Comparison of ENCODE assay signal across 8 mouse cellular contexts in the genomic region with DNA sequence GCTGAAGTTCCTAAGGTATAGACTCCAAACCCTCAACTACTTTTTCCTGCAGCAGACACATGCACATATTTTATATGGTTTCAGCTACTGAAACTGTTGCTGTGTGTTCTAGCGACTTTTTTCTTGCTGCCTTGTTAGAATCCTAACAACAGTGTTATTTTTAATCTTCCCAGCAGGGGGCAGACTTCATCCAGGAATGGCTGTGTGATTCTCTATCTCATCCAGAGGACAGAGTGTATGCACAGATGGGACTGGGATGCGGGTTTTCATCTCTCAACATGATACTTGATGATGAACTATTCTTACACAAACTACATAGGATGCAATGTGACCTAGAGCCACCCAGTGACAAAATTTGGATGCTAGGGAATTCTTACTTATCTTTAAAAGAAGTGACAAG. TPM values are rescaled to one million over a fixed set of nuclear protein-coding genes. Genes with fewer than 3 reads are reported as not detected.
DNase-seq lines count a peak whose midpoint lies in the region; ATAC-seq and TF ChIP-seq lines count a peak whose summit lies in the region.

No protein-coding gene starts in this region.

- TF ChIP-seq EP300 in MEL (IDR thresholded peaks at IDR 0.05; ENCODE audit: low read depth in 1 of 2, low read length in 2 of 2) = no peak

- no peaks in the 10 kb centered on the region for H3K27me3 ChIP-seq in MEL (ENCODE audit: control insufficient read depth in 1 of 2, insufficient read depth in 2 of 2, low read length in 2 of 2)
- H3K27me3 ChIP-seq in midbrain, embryonic 11.5 days (ENCODE audit: control insufficient read depth, insufficient read depth, low read length) = no peaks in the 10 kb centered on the region

- no peaks in the 10 kb centered on the region for H3K79me2 ChIP-seq in MEL (ENCODE audit: control insufficient read depth, insufficient read depth, low read length, poor library complexity)

- no peak overlapping the region for H3K4me2 ChIP-seq in midbrain, embryonic 11.5 days

- no peak for ATAC-seq in midbrain, embryonic 11.5 days (ENCODE audit: low FRiP score)

- DNase-seq in heart, adult 9 months (ENCODE audit: low spot score in 2 of 2) = peak; percentile 38 to 61
- no peak for DNase-seq in heart, adult 11 months
- DNase-seq in MEL (ENCODE audit: low read depth, low spot score) = peak; percentile 66
- peak; percentile 75 for DNase-seq in cerebellum, adult 9-11 months
- peak; percentile 60 to 87 for DNase-seq in frontal cortex, postnatal 36 days (ENCODE audit: low spot score in 2 of 2)
- peak; percentile 72 to 77 for DNase-seq in layer of hippocampus, postnatal 10 days (ENCODE audit: low spot score in 2 of 2)
- peak; percentile 97 for DNase-seq in midbrain, embryonic 11.5 days (ENCODE audit: low spot score, missing footprints)
- DNase-seq in thymus, postnatal 0 days (ENCODE audit: low spot score) = peak; percentile 69

- TF ChIP-seq RAD21 in MEL (IDR thresholded peaks at IDR 0.05; ENCODE audit: low read depth, low read length) = peak; percentile 98

- no peaks in the 10 kb centered on the region for H3K9me3 ChIP-seq in MEL (replicated peaks; ENCODE audit: insufficient read depth, low read length)
- H3K9me3 ChIP-seq in midbrain, embryonic 11.5 days (ENCODE audit: control insufficient read depth, low read length) = no peaks in the 10 kb centered on the region

- no peak overlapping the region for H3K4me3 ChIP-seq in MEL (ENCODE audit: control insufficient read depth in 1 of 2, insufficient read depth in 1 of 2, low read depth in 2 of 2, low read length in 2 of 2)
- no peak overlapping the region for H3K4me3 ChIP-seq in midbrain, embryonic 11.5 days (ENCODE audit: low read depth, low read length)

- TF ChIP-seq CTCF in MEL (IDR thresholded peaks at IDR 0.05 in 2 of 3, conservative IDR thresholded peaks at IDR 0.05 in 1 of 3; ENCODE audit: control insufficient read depth in 1 of 3, insufficient read depth in 1 of 3, low read depth in 2 of 3, low read length in 3 of 3, poor library complexity in 1 of 3, severe bottlenecking in 1 of 3) = peak; percentile 36 to 94 (median 58)

- H3K9ac ChIP-seq in MEL (ENCODE audit: control insufficient read depth, low read depth, low read length, poor library complexity, severe bottlenecking) = no peak overlapping the region
- no peak overlapping the region for H3K9ac ChIP-seq in midbrain, embryonic 11.5 days (ENCODE audit: low read length)

- H3K27ac ChIP-seq in MEL (ENCODE audit: control insufficient read depth, low read depth, low read length) = no peak overlapping the region
- H3K27ac ChIP-seq in midbrain, embryonic 11.5 days (ENCODE audit: low read depth, low read length) = no peak overlapping the region

- H3K4me1 ChIP-seq in MEL (ENCODE audit: control insufficient read depth in 1 of 2, insufficient read depth in 2 of 2, low read length in 2 of 2) = no peaks in the 10 kb centered on the region
- H3K4me1 ChIP-seq in midbrain, embryonic 11.5 days (ENCODE audit: control insufficient read depth, insufficient read depth, low read length) = no peaks in the 10 kb centered on the region

- no peaks in the 10 kb centered on the region for H3K36me3 ChIP-seq in MEL (ENCODE audit: control insufficient read depth in 1 of 2, insufficient read depth in 2 of 2, low read length in 2 of 2)
- H3K36me3 ChIP-seq in midbrain, embryonic 11.5 days (ENCODE audit: control insufficient read depth, insufficient read depth, low read length) = no peaks in the 10 kb centered on the region

- 32% methylated on average over 2 of the region's 2 CpGs for WGBS in midbrain, embryonic 11.5 days

- TF ChIP-seq POLR2A in MEL (IDR thresholded peaks at IDR 0.05; ENCODE audit: control insufficient read depth in 1 of 2, insufficient read depth in 1 of 2, low read depth in 1 of 2, low read length in 2 of 2, poor library complexity in 1 of 2) = no peak

TF ChIP-seq in MEL, 35 proteins besides CTCF, POLR2A, EP300 and RAD21:
- peak; percentile 40; the same call in 1 of the 2 replicates for TF ChIP-seq ZNF384 (IDR thresholded peaks at IDR 0.05; ENCODE audit: low read depth, low read length)
- peak; percentile 90 for TF ChIP-seq SMC3 (IDR thresholded peaks at IDR 0.05; ENCODE audit: low read depth, low read length)
- TF ChIP-seq MAX (IDR thresholded peaks at IDR 0.05; ENCODE audit: low read length) = no peak
- peak; percentile 93 for TF ChIP-seq ZC3H11A (IDR thresholded peaks at IDR 0.05; ENCODE audit: low read depth, low read length)
- TF ChIP-seq NRF1 (IDR thresholded peaks at IDR 0.05; ENCODE audit: insufficient read depth, low read depth, low read length, poor library complexity, severe bottlenecking) = no peak
- no peak for TF ChIP-seq TCF12 (IDR thresholded peaks at IDR 0.05; ENCODE audit: low read depth, low read length)

RNA-seq across cellular contexts. Expression of gene Ift43, which starts 50.5 kb away (rescaled TPM):
- total RNA-seq in MEL (2012; rRNA removed) = 0.42 TPM in 1 of 2 replicates, not detected in the other
- polyA plus RNA-seq in MEL (2012; ENCODE audit: insufficient read depth in 1 of 2, insufficient read length in 2 of 2, low read depth in 1 of 2, low replicate concordance in 2 of 2, missing spikeins in 1 of 2) = 1 to 10 TPM in 1 of 2 experiments, not detected in 1; 1.9 TPM
- total RNA-seq in layer of hippocampus, postnatal 10 days (2021) = 10 to 100 TPM; 14.2 to 14.3 TPM
- 89.8 and 95.4 TPM in 2 replicates for polyA plus RNA-seq in midbrain, embryonic 11.5 days (2014; fragmentation: Nextera tagmentation; extraction: Ambion mirVana)
- 13.6 and 15.6 TPM in 2 replicates for polyA plus RNA-seq in thymus, postnatal 0 days (2015; fragmentation: Nextera tagmentation; extraction: Ambion mirVana)

RNA-seq across cellular contexts. Expression of gene Tgfb3, which starts 54.0 kb away (rescaled TPM):
- 0.42 and 0.46 TPM in 2 replicates for total RNA-seq in MEL (2012; rRNA removed)
- under 1 TPM in 1 of 2 experiments, not detected in 1; 0.96 TPM for polyA plus RNA-seq in MEL (2012; ENCODE audit: insufficient read depth in 1 of 2, insufficient read length in 2 of 2, low read depth in 1 of 2, low replicate concordance in 2 of 2, missing spikeins in 1 of 2)
- total RNA-seq in layer of hippocampus, postnatal 10 days (2021) = 10 to 100 TPM in 1 of 2 experiments, 1 to 10 TPM in 1; 8.0 to 11.1 TPM
- 3.5 and 4.6 TPM in 2 replicates for polyA plus RNA-seq in midbrain, embryonic 11.5 days (2014; fragmentation: Nextera tagmentation; extraction: Ambion mirVana)
- polyA plus RNA-seq in thymus, postnatal 0 days (2015; fragmentation: Nextera tagmentation; extraction: Ambion mirVana) = 2.6 and 2.9 TPM in 2 replicates
